10 mouse cellular contexts compared by ENCODE assay signal in genomic region chr7:16056459-16057135, GRCm38 (mm10). TPM values are rescaled to one million over a fixed set of nuclear protein-coding genes. Genes with fewer than 3 reads are reported as not detected.
DNase-seq lines count a peak whose midpoint lies in the region; ATAC-seq lines count a peak whose summit lies in the region.
"Had no signal": no experiment of that assay in that cellular context is flagged by ENCODE, and none has a peak within 500 bp of the region (broad histone marks: within the 10 kb centered on the region; RNA-seq: fewer than 3 reads in every experiment).

No protein-coding gene starts in this region.

- no peak overlapping the region for H3K4me2 ChIP-seq in lung, embryonic 15.5 days
- H3K4me2 ChIP-seq in hindbrain, embryonic 13.5 days = no peak overlapping the region

- no peaks in the 10 kb centered on the region for H3K27me3 ChIP-seq in megakaryocyte, embryonic 14.5 days (replicated peaks)
- peaks cover 9% of the 10 kb centered on the region for H3K27me3 ChIP-seq in lung, embryonic 15.5 days
- peaks cover 37% of the 10 kb centered on the region for H3K27me3 ChIP-seq in hindbrain, embryonic 13.5 days

- peaks cover 4% of the 10 kb centered on the region for H3K9me3 ChIP-seq in megakaryocyte, embryonic 14.5 days
- H3K9me3 ChIP-seq in lung, embryonic 15.5 days = no peaks in the 10 kb centered on the region
- H3K9me3 ChIP-seq in hindbrain, embryonic 13.5 days = no peaks in the 10 kb centered on the region

- H3K27ac ChIP-seq in lung, embryonic 15.5 days = 0 out of 2 replicates have a peak overlapping the region, but pooled peaks have one; percentile 18
- H3K27ac ChIP-seq in hindbrain, embryonic 13.5 days = no peak overlapping the region

- ATAC-seq in megakaryocyte, adult 5-6 weeks (ENCODE audit: poor library complexity, severe bottlenecking) = no peak
- no peak for ATAC-seq in lung, embryonic 15.5 days (ENCODE audit: borderline replicate concordance, extremely low read depth, low FRiP score, low TSS enrichment)
- ATAC-seq in hindbrain, embryonic 13.5 days (ENCODE audit: low FRiP score) = no peak

- 18% methylated on average over 5 of the region's 5 CpGs for WGBS in lung, embryonic 15.5 days
- WGBS in hindbrain, embryonic 13.5 days = 30% methylated on average over 5 of the region's 5 CpGs

- H3K4me3 ChIP-seq in megakaryocyte, embryonic 14.5 days (replicated peaks) = peak overlapping the region; percentile 36
- H3K4me3 ChIP-seq in lung, embryonic 15.5 days = no peak overlapping the region
- H3K4me3 ChIP-seq in hindbrain, embryonic 13.5 days = no peak overlapping the region

- H3K9ac ChIP-seq in lung, embryonic 15.5 days = no peak overlapping the region
- H3K9ac ChIP-seq in hindbrain, embryonic 13.5 days = no peak overlapping the region

- H3K4me1 ChIP-seq in megakaryocyte, embryonic 14.5 days = peaks cover 53% of the 10 kb centered on the region
- peaks cover 12% of the 10 kb centered on the region for H3K4me1 ChIP-seq in lung, embryonic 15.5 days
- H3K4me1 ChIP-seq in hindbrain, embryonic 13.5 days (replicated peaks) = peaks cover 8% of the 10 kb centered on the region

- no peaks in the 10 kb centered on the region for H3K36me3 ChIP-seq in megakaryocyte, embryonic 14.5 days (replicated peaks; ENCODE audit: low read length)
- H3K36me3 ChIP-seq in lung, embryonic 15.5 days = no peaks in the 10 kb centered on the region
- H3K36me3 ChIP-seq in hindbrain, embryonic 13.5 days = no peaks in the 10 kb centered on the region
- H3K36me3 ChIP-seq: G1E had no signal

- peak; percentile 78 to 81 for DNase-seq in cerebellum, adult 18-20 months
- DNase-seq in cerebellum, adult 11-12 months = no peak
- peak; percentile 31 for DNase-seq in c-Kit-positive CD71-positive TER-119-positive erythroid progenitor cells, embryonic 14.5 days (ENCODE audit: low spot score)
- no peak for DNase-seq in yolk sac, embryonic 10.5 days (ENCODE audit: low spot score)

RNA-seq across cellular contexts. Expression of gene Zfp541, which starts 5.0 kb away (rescaled TPM):
- 0.15 TPM in 1 of 2 replicates, not detected in the other for polyA plus RNA-seq in megakaryocyte, embryonic 14.5 days (2012; ENCODE audit: insufficient read depth, low replicate concordance)
- total RNA-seq in megakaryocyte, adult 5-6 weeks (2015) = 0.16 and 0.27 TPM in 2 replicates
- total RNA-seq in megakaryocyte, adult 5-6 weeks (2017) = 0.53 TPM in 1 of 2 replicates, not detected in the other
- polyA plus RNA-seq in lung, embryonic 15.5 days (2015; fragmentation: Nextera tagmentation; extraction: Ambion mirVana) = 0.04 TPM in 1 of 2 replicates, not detected in the other
- polyA plus RNA-seq in hindbrain, embryonic 13.5 days (2015; fragmentation: Nextera tagmentation; extraction: Ambion mirVana) = 0.09 TPM in 2 replicates
- total RNA-seq: G1E; heart, adult 18-20 months had no signal
- polyA plus RNA-seq: G1E had no signal

RNA-seq across cellular contexts. Expression of gene Bicra, which starts 8.9 kb away (rescaled TPM):
- 30.6 and 132 TPM in 2 replicates for polyA plus RNA-seq in megakaryocyte, embryonic 14.5 days (2012; ENCODE audit: insufficient read depth, low replicate concordance)
- total RNA-seq in megakaryocyte, adult 5-6 weeks (2015) = 19.5 and 28.6 TPM in 2 replicates
- total RNA-seq in megakaryocyte, adult 5-6 weeks (2017) = 1.9 and 2.8 TPM in 2 replicates
- 5.8 and 8.0 TPM in 2 replicates for polyA plus RNA-seq in lung, embryonic 15.5 days (2015; fragmentation: Nextera tagmentation; extraction: Ambion mirVana)
- 8.2 and 8.4 TPM in 2 replicates for polyA plus RNA-seq in hindbrain, embryonic 13.5 days (2015; fragmentation: Nextera tagmentation; extraction: Ambion mirVana)

RNA-seq across cellular contexts. Expression of gene Napa, which starts 41.7 kb away (rescaled TPM):
- polyA plus RNA-seq in megakaryocyte, embryonic 14.5 days (2012; ENCODE audit: insufficient read depth, low replicate concordance) = 161 and 318 TPM in 2 replicates
- total RNA-seq in megakaryocyte, adult 5-6 weeks (2015) = 62.0 and 65.7 TPM in 2 replicates
- total RNA-seq in megakaryocyte, adult 5-6 weeks (2017) = 39.8 and 39.9 TPM in 2 replicates
- 168 and 178 TPM in 2 replicates for polyA plus RNA-seq in lung, embryonic 15.5 days (2015; fragmentation: Nextera tagmentation; extraction: Ambion mirVana)
- 212 and 237 TPM in 2 replicates for polyA plus RNA-seq in hindbrain, embryonic 13.5 days (2015; fragmentation: Nextera tagmentation; extraction: Ambion mirVana)

Comparison
In these comparisons a context has a peak if more than half of its experiments do, and no peak if none do; other contexts are left out.
1. DNase-seq: peak in cerebellum, adult 18-20 months (2 of 2) and c-Kit-positive CD71-positive TER-119-positive erythroid progenitor cells, embryonic 14.5 days (single experiment); none in cerebellum, adult 11-12 months (single experiment) and yolk sac, embryonic 10.5 days (single experiment).